Mouse (Mus musculus) cerebellum, adult 9-11 months (tissue): Measurements from ENCODE around the gene Polr2c.
"Not testable (repeated sequence)": the region's sequence is repeated elsewhere in the genome, so short reads cannot be mapped to it uniquely, and the experiment has no call there.

Source experiments
- DNase-seq: peaks from one replicate; pipeline ENCODE4 v3.0.0; 2022

Gene Polr2c

GRCm38 (mm10) chr8:94841183-94841582 is 16.1 kb upstream of the Polr2c start:
- no peak for DNase-seq

GRCm38 (mm10) chr8:94850049-94850448 is 7.2 kb upstream of the Polr2c start:
- DNase-seq, result no peak

GRCm38 (mm10) chr8:94854761-94855160 is 2.5 kb upstream of the Polr2c start:
- DNase-seq, result not testable (repeated sequence)

GRCm38 (mm10) chr8:94857011-94857345 is 272 bp upstream of the Polr2c start:
- no peak for DNase-seq

- no peak for DNase-seq
These were observed 4.2 kb downstream of the Polr2c start for GRCm38 (mm10) chr8:94861352-94861910.

- no peak for DNase-seq
These were observed 5.4 kb downstream of the Polr2c start for GRCm38 (mm10) chr8:94862487-94863220.

GRCm38 (mm10) chr8:94863897-94864673 is 6.8 kb downstream of the Polr2c start:
- DNase-seq, result no peak

- no peak for DNase-seq
These were observed 8.0 kb downstream of the Polr2c start for GRCm38 (mm10) chr8:94865292-94865691.

- DNase-seq, result no peak
These were observed 9.7 kb downstream of the Polr2c start for GRCm38 (mm10) chr8:94866921-94867320.

GRCm38 (mm10) chr8:94869146-94869545 is 11.9 kb downstream of the Polr2c start:
- no peak for DNase-seq

- DNase-seq, result peak; percentile 15
These were observed 12.8 kb downstream of the Polr2c start for GRCm38 (mm10) chr8:94870003-94870402.

- peak; percentile 63 for DNase-seq
These were observed 13.3 kb downstream of the Polr2c start for GRCm38 (mm10) chr8:94870474-94871107.

GRCm38 (mm10) chr8:94871108-94871894 is 14.1 kb downstream of the Polr2c start:
- peak; percentile 73 for DNase-seq

- peak; percentile 35 for DNase-seq
These were observed 14.9 kb downstream of the Polr2c start for GRCm38 (mm10) chr8:94872156-94872555.

GRCm38 (mm10) chr8:94872576-94872975 is 15.3 kb downstream of the Polr2c start:
- no peak for DNase-seq

- peak; percentile 65 for DNase-seq
These were observed 17.1 kb downstream of the Polr2c start for GRCm38 (mm10) chr8:94874358-94874757.

- DNase-seq, result peak; percentile 33
These were observed 18.0 kb downstream of the Polr2c start for GRCm38 (mm10) chr8:94875096-94875870.

- no peak for DNase-seq
These were observed 18.6 kb downstream of the Polr2c start for GRCm38 (mm10) chr8:94875871-94876150.

GRCm38 (mm10) chr8:94876197-94876730 is 19.0 kb downstream of the Polr2c start, which contains the start of gene Dok4:
TSS of gene Dok4 (minus strand) at chr8:94876330.
- peak; percentile 61 for DNase-seq

GRCm38 (mm10) chr8:94876820-94877219 is 19.6 kb downstream of the Polr2c start:
- DNase-seq, result no peak

GRCm38 (mm10) chr8:94880742-94881141 is 23.5 kb downstream of the Polr2c start:
- DNase-seq, result no peak
